Mouse (Mus musculus) thymus, adult 2 months (tissue): ENCODE results near the gene Kin. TPM values are rescaled to one million over a fixed set of nuclear protein-coding genes. Genes with fewer than 3 reads are reported as not detected.

ENCODE experiments used
- DNase-seq: peaks from one replicate; pipeline ENCODE4 v3.0.0; 2021
- H3K27ac ChIP-seq: fragments of 200-500 bp; 2 replicates; pipeline ENCODE4 v1.5.1; 2012; ENCODE audit warnings: low read length, control low read depth; ENCODE audit not compliant: control insufficient read depth, insufficient read depth
- H3K27me3 ChIP-seq: fragments of 200-500 bp; 2 replicates; pipeline ENCODE4 v1.6.1; 2012; ENCODE audit warnings: mild to moderate bottlenecking, low read length, moderate library complexity, mixed read lengths; ENCODE audit not compliant: control insufficient read depth, insufficient read depth
- H3K36me3 ChIP-seq: fragments of 200-500 bp; 2 replicates; pipeline ENCODE4 v1.6.1; 2012; ENCODE audit warnings: mild to moderate bottlenecking, low read length, moderate library complexity; ENCODE audit not compliant: control insufficient read depth, insufficient read depth
- H3K4me1 ChIP-seq: fragments of 200-500 bp; replicated peaks from 2 replicates; pipeline ENCODE4 v1.6.1; 2012; ENCODE audit warnings: low read length; ENCODE audit not compliant: control insufficient read depth, insufficient read depth
- H3K4me3 ChIP-seq: fragments of 200-500 bp; 2 replicates; pipeline ENCODE4 v1.5.1; 2012; ENCODE audit warnings: mild to moderate bottlenecking, low read length, control low read depth, moderate library complexity; ENCODE audit not compliant: control insufficient read depth, insufficient read depth
- CTCF ChIP-seq: fragments of 200-500 bp; IDR thresholded peaks from 2 replicates; pipeline ENCODE4 v1.5.1; 2012; ENCODE audit warnings: mild to moderate bottlenecking, control low read depth, low read length, moderate library complexity, borderline replicate concordance; ENCODE audit not compliant: control insufficient read depth, poor library complexity, insufficient read depth; ENCODE audit errors: extremely low read depth
- POLR2A ChIP-seq: fragments of 200-500 bp; IDR thresholded peaks from 2 replicates; pipeline ENCODE4 v1.6.1; 2012; ENCODE audit warnings: mild to moderate bottlenecking, low read length, control low read depth, moderate library complexity; ENCODE audit not compliant: control insufficient read depth, poor library complexity, insufficient read depth; ENCODE audit errors: extremely low read depth
- WGBS: fragments of 180-500 bp; shearing (Covaris S2); methylation state at CpG from one replicate; pipeline ENCODE4 v1.1.7; 2018; 5-methylcytosine and 5-hydroxymethylcytosine counted together
- polyA plus RNA-seq: library from polyadenylated mRNA; depleted of rRNA; stranded (reverse); fragments of >200 nt; gene quantifications from 2 replicates; pipeline ENCODE4 v1.2.3, GENCODE M21; 2012; rRNA removed

The Kin gene
- polyA plus RNA-seq = 6.9 and 7.1 TPM in 2 replicates

DNA sequence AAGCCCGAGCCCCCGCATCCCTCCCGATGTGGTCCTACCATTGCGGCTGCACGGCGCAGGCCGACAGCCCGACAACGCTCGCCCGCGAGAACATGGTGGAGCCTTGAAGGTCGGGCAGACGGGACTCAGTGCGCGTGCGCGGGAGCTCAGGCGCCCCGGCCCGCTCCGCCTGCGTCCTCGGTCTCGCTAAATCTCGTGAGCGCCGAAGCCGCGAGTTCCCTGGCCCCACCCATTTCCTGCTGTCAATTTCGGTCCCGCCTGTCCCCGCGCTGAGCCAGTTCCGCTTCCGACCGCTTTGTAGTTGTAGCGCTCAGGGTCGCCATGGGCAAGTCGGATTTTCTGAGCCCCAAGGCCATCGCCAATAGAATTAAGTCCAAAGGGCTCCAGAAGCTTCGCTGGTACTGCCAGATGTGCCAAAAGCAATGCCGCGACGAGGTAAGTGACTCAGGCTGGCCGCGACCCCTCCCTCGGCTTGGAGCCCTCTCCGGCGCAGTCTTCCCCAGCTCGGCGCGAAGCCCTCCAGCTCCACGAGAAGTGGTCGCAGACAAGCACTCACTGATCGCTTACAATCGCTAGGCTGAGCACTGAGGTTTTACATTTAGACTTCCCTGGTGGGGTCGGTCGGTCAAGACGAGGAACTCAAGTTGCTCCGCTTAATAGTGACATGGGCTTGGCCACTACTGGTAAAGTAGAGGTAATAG lies at the start of gene Kin, which contains the start of gene Atp5c1:
Gene Kin (plus strand): TSS at position 284 of the 701 bp plus-strand sequence.
Gene Atp5c1 (minus strand): TSS at position 201 of the 701 bp plus-strand sequence.
- under 1% methylated on average over 61 of the region's 61 CpGs for WGBS
- DNase-seq = peak; percentile 98
- H3K4me1 ChIP-seq = peaks cover 18% of the 10 kb centered on the region

DNA sequence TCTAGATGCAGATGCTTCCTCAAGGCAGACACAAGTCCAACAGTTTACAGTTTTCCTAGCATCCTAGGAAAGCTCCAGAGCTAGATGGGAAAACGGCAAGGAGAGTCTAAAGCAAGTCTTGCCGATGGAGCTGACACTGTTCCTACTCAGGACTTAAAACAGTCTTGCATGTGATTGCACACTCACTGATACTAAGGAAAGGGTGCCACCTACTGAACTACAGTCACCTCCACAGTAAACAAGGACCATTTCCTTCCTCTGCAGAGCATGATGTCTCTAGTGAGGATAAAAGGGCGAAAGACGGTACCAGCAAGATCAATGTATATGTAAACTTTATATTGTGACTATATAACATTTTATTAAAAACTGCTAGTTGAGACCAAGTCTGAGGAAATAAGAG lies 46.7 kb upstream of the Kin start:
- 57% methylated on average over 4 of the region's 4 CpGs for WGBS
- TF ChIP-seq POLR2A = no peak
- no peak for TF ChIP-seq CTCF

More for the DNA sequence above, at the start of gene Kin, which contains the start of gene Atp5c1:
- Histone ChIP-seq H3K27ac (peak within 1 kb of the TSS; percentile 51), H3K36me3 (peaks cover under 1% of the 10 kb centered on the region; the same call in 1 of the 2 replicates), H3K27me3 (no peaks in the 10 kb centered on the region), H3K4me3 (peak within 1 kb of the TSS; percentile 79)
- TF ChIP-seq CTCF (peak; percentile 63; the same call in 1 of the 2 replicates), POLR2A (peak; percentile 95)

DNA sequence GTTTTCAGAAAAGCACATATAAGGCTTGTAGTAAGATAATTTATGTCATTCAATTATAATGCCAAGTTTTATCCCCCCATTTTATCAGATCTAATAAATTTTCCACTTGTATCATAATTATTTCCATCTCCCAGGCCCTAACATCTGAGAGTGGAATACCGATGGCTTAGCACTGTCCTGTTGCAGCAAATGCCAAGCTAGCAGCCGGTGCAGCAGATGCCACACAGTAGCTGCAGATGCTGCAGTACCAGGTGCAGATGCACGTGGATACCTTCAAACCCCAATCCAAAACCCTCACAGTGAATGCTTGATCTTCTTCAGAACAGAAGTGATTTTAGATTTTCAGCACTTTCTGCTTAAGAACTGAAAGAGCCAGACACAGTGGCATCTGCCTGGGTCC lies 45.4 kb upstream of the Kin start:
- no peak overlapping the region for H3K27ac ChIP-seq

More for the DNA sequence above, 46.7 kb upstream of the Kin start:
- Histone ChIP-seq H3K36me3 (no peaks in the 10 kb centered on the region), H3K4me1 (peaks cover 6% of the 10 kb centered on the region; the same call in 1 of the 2 replicates), H3K27ac (no peak overlapping the region), H3K27me3 (no peaks in the 10 kb centered on the region), H3K4me3 (no peak overlapping the region)
- no peak for DNase-seq

DNA sequence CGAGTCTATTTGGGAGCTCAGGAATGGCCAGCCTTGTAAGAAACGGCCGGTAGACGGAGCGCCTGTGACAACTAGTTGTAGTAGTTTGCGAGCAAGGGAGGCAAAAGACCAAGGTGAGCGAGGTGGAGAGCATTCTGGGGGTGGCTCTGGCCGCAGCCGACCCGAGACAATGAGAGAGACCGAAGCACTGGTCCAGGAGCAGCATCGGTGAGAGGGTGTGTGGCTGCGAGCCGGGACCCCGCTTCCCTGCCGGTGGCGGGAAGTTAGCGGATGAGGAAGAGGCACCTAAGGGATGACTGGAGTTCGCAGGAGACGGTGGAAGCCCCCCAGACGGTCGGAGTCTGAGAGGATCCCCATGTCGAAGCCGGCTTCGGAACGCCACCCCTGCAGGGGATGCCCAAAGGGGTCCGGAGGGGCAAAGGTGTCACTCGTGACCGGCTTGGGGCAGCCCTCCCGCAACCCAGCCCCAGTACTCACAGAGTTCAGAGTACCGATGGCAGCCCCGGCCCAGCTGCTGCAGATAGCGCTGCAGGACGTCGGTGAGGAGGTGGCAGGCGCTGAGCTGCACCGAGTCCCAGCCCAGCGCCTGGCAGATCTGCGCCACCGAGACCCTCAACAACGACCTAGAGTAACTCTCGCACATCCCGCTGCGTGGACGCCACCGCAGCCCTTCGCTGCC lies 32.5 kb upstream of the Kin start:
- peaks cover 6% of the 10 kb centered on the region; the same call in 1 of the 2 replicates for H3K4me1 ChIP-seq
- no peak for DNase-seq
- H3K36me3 ChIP-seq = no peaks in the 10 kb centered on the region
- H3K27me3 ChIP-seq = no peaks in the 10 kb centered on the region
- H3K27ac ChIP-seq = no peak overlapping the region
- WGBS = under 1% methylated on average over 47 of the region's 47 CpGs
- no peak for TF ChIP-seq CTCF
- TF ChIP-seq POLR2A = no peak
- peak overlapping the region; percentile 92 for H3K4me3 ChIP-seq

More for the DNA sequence above, 45.4 kb upstream of the Kin start:
- no peak for DNase-seq
- Histone ChIP-seq H3K36me3 (no peaks in the 10 kb centered on the region), H3K4me1 (no peaks in the 10 kb centered on the region), H3K27me3 (no peaks in the 10 kb centered on the region), H3K4me3 (no peak overlapping the region)
- WGBS = 81% methylated on average over 3 of the region's 3 CpGs
- TF ChIP-seq POLR2A = no peak
- no peak for TF ChIP-seq CTCF

DNA sequence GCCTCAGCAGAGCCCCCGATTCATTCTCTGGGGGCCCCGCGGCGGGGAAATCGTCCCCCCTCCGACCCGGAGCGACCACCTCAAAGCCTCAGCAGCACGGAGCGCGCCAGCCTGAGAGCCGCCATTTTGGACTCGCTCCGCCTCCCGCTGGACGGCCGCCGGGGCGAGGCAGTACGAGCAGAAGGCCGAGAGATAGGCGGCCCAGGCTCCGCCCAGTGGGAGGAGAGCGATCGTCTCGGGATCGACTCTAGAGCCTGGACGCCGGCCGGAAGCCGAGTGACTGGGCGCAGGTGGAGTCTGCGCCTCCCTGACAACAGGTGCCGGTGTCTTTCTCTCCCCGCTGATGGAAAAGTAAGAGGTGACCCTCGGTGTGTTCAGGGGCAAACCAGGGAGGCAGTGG lies 31.9 kb upstream of the Kin start, which contains the start of gene Taf3:
Gene Taf3 (minus strand): TSS at position 136 of the 400 bp plus-strand sequence.
- H3K27ac ChIP-seq = no peak within 1 kb of the TSS
- H3K27me3 ChIP-seq = no peaks in the 10 kb centered on the region
- H3K4me3 ChIP-seq = peak within 1 kb of the TSS; percentile 92
- H3K4me1 ChIP-seq = peaks cover 6% of the 10 kb centered on the region; the same call in 1 of the 2 replicates
- WGBS = under 1% methylated on average over 36 of the region's 36 CpGs
- peak; percentile 78 for TF ChIP-seq POLR2A
- peak; percentile 66; the same call in 1 of the 2 replicates for TF ChIP-seq CTCF
- H3K36me3 ChIP-seq = no peaks in the 10 kb centered on the region
- peak; percentile 93 for DNase-seq

DNA sequence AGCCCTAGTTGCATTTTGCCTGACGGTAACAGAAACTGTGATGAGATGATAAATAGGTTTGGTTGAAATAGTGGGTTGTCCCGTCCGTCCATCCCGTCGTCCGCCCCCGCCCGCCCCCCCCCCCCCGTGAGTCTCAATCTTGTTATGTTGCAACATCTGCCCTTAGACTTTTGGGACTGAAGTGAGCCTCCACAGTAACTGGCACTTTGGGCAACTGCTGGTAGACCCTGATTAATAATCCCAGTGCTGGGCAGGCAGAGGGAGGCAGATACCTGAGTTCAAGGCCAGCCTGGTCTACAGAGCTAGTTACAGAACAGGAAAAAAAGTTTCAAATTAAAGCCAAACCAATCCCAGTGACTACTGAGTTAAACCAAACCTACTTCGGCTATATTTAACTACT lies 30.9 kb upstream of the Kin start:
- peaks cover 6% of the 10 kb centered on the region; the same call in 1 of the 2 replicates for H3K4me1 ChIP-seq
- DNase-seq = no peak
- TF ChIP-seq POLR2A (no peak), CTCF (no peak)
- WGBS = 15% methylated on average over 10 of the region's 10 CpGs
- H3K36me3 ChIP-seq = peaks cover 4% of the 10 kb centered on the region
- no peak overlapping the region for H3K27ac ChIP-seq
- H3K27me3 ChIP-seq = no peaks in the 10 kb centered on the region
- H3K4me3 ChIP-seq = no peak overlapping the region

DNA sequence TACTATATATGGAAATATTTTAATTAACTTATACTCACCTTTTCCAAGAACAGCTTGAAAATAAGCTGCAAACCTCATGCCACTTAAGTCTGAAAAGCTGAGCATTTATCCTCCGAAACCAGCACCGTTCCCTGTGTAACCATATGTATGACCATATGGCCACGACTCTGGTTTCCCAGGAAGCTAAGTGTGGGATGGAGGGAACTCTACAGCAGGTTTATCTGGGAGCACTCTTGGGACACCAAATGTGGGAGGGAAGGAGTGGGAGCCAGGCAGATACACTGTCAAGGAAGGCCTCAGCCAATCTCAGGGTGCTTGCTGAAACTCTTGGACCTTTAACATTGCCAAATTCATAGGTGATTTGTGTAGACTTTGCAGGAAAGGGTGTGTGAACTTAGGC lies 29.5 kb upstream of the Kin start:
- H3K4me3 ChIP-seq = no peak overlapping the region
- H3K27ac ChIP-seq = no peak overlapping the region
- no peak for DNase-seq
- TF ChIP-seq POLR2A = no peak
- no peak for TF ChIP-seq CTCF
- 97% methylated on average over 3 of the region's 3 CpGs for WGBS
- H3K36me3 ChIP-seq = peaks cover 18% of the 10 kb centered on the region
- H3K4me1 ChIP-seq = peaks cover 6% of the 10 kb centered on the region; the same call in 1 of the 2 replicates
- H3K27me3 ChIP-seq = no peaks in the 10 kb centered on the region
